Mouse (Mus musculus) gastrocnemius, adult 2 months (tissue): ENCODE measurements at regions not wholly inside any gene's neighbourhood (a gene's known extent, or its start where the extent isn't known, plus 50 kb on each side); places are given as distances from the start of the nearest gene placed in this dataset.
A peak's percentile ranks its signal among the peaks of the same experiment; 100 is the strongest.

Source experiments
- DNase-seq: peaks from one replicate; pipeline ENCODE4 v3.0.0; 2022
- H3K27ac ChIP-seq: fragments of 200-600 bp; 2 replicates; pipeline ENCODE4 v1.8.1; 2022; ENCODE audit warnings: mild to moderate bottlenecking
- H3K4me3 ChIP-seq: fragments of 200-600 bp; 2 replicates; pipeline ENCODE4 v1.8.1; 2022; ENCODE audit warnings: mild to moderate bottlenecking, moderate library complexity
- CTCF ChIP-seq: fragments of 200-600 bp; IDR thresholded peaks from 2 replicates; pipeline ENCODE4 v1.8.1; 2022; ENCODE audit warnings: antibody characterized with exemption, mild to moderate bottlenecking, moderate library complexity
- intact Hi-C: fragments of 180-260 bp; cut with DNase I; formaldehyde crosslinking; loops from one replicate; pipeline ENCODE4 v1.15.1; 2025

GRCm38 (mm10) chr15:49043035-49043434, 4841.7 kb upstream of the Gm7489 start:
- H3K27ac ChIP-seq, result no peak overlapping the region
- intact Hi-C loops, result no loop called here
- DNase-seq, result no peak
- H3K4me3 ChIP-seq, result no peak overlapping the region
- no peak for TF ChIP-seq CTCF

- TF ChIP-seq CTCF, result no peak
- intact Hi-C loops, result no loop called here
- no peak for DNase-seq
- Histone ChIP-seq H3K27ac (no peak overlapping the region), H3K4me3 (no peak overlapping the region)
Observed at GRCm38 (mm10) chr15:49065069-49065468, 4819.6 kb upstream of the Gm7489 start.

DNA sequence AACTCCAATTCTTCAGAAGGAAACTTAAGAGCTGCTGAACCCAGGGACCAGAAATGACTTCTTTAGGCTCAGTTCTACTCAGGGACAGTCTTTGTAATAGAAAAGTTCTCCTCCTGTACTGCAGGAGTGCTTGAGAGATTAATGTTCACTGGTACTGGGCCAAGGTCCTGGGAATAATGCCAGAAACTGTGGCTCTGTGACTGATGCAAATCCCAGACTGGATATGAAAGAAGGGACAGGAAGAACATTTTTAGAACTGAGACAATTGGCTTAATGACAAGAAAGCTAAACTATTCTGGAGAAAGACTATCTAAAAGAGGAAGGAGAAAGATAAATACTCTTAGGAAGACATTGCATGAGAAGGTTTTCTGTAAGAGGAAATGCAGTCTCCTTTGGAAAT, 4818.8 kb upstream of the Gm7489 start:
- TF ChIP-seq CTCF, result no peak
- Histone ChIP-seq H3K27ac (no peak overlapping the region), H3K4me3 (no peak overlapping the region)
- DNase-seq, result peak; percentile 72
- intact Hi-C loops, result no loop called here

DNA sequence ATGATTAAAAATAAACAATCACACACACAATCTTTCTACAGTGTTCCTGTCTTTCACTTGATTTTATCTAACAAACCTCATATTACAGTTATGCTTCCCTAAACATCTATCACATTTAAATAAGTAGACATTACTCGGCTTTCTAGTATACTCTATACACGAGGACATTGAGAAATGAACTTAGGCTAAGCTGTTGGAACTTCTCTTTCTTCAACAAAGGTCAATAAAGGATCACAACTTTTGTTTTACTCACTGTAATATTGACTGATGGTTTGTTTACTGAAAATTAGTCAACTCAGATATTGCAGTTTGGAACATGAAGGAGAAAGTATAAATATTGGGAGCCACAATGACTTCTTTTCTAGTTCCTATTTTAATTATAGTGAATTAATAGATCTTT, 4818.3 kb upstream of the Gm7489 start:
- DNase-seq, result no peak
- Histone ChIP-seq H3K4me3 (no peak overlapping the region), H3K27ac (no peak overlapping the region)
- no peak for TF ChIP-seq CTCF
- intact Hi-C loops, result no loop called here
